Mouse (Mus musculus) E14TG2a.4 (cell line): ENCODE data around the gene Phc1.
"Not testable (repeated sequence)": the region's sequence is repeated elsewhere in the genome, so short reads cannot be mapped to it uniquely, and the experiment has no call there.

ENCODE experiments used
- CTCF ChIP-seq: conservative IDR thresholded peaks from 2 replicates; pipeline ENCODE4 v1.5.1; 2014; ENCODE audit warnings: low read length
- NANOG ChIP-seq: IDR thresholded peaks from 2 replicates; pipeline ENCODE4 v1.6.1; 2014; ENCODE audit warnings: borderline replicate concordance, low read length, mixed read lengths
- POU5F1 ChIP-seq: IDR thresholded peaks from 2 replicates; pipeline ENCODE4 v1.6.1; 2014; ENCODE audit warnings: low read length, borderline replicate concordance

DNA sequence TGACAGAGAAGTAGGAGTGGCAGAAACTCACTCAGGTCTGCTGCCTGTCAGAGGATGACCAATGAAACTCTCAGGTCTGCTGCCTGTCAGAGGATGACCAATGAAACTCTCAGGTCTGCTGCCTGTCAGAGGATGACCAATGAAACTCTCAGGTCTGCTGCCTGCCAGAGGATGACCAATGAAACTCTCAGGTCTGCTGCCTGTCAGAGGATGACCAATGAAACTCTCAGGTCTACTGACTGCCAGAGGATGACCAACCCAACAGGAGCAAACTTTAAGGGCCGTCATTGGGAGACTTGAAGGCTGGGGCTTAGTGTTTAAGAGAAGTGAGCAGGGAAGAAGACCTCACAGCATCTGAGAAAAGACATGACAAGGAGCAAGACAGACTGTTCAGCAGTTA is 7.0 kb upstream of the Phc1 start:
- not testable (repeated sequence) for TF ChIP-seq CTCF, POU5F1, NANOG
